Mouse (Mus musculus) neural tube, embryonic 15.5 days (tissue): Measurements from ENCODE around the gene Cyth1. TPM values are rescaled to one million over a fixed set of nuclear protein-coding genes. Genes with fewer than 3 reads are reported as not detected.

Experiments
- ATAC-seq: fragments of 200-750 bp; cut with Nextera tagmentation; 2 replicates; pipeline ENCODE4 v1.8.0; 2017; ENCODE audit warnings: mild to moderate bottlenecking, moderate TSS enrichment, moderate library complexity; ENCODE audit not compliant: low FRiP score
- H3K27ac ChIP-seq: fragments of 300-500 bp; sonication (generic); replicated peaks from 2 replicates; pipeline ENCODE4 v1.5.1; 2015; ENCODE audit warnings: mild to moderate bottlenecking, inconsistent platforms
- H3K27me3 ChIP-seq: fragments of 300-500 bp; sonication (generic); replicated peaks from 2 replicates; pipeline ENCODE4 v1.6.1; 2015; ENCODE audit warnings: inconsistent platforms
- H3K36me3 ChIP-seq: fragments of 300-500 bp; sonication (generic); 2 replicates; pipeline ENCODE4 v1.6.1; 2015; ENCODE audit warnings: inconsistent platforms
- H3K4me1 ChIP-seq: fragments of 300-500 bp; sonication (generic); 2 replicates; pipeline ENCODE4 v1.6.1; 2015; ENCODE audit warnings: inconsistent platforms
- H3K4me2 ChIP-seq: fragments of 300-500 bp; sonication (generic); 2 replicates; pipeline ENCODE4 v1.6.1; 2015; ENCODE audit warnings: inconsistent platforms, mild to moderate bottlenecking, moderate library complexity
- H3K4me3 ChIP-seq: fragments of 300-500 bp; sonication (generic); replicated peaks from 2 replicates; pipeline ENCODE4 v1.5.1; 2015; ENCODE audit warnings: mild to moderate bottlenecking, inconsistent platforms
- H3K9ac ChIP-seq: fragments of 300-500 bp; sonication (generic); replicated peaks from 2 replicates; pipeline ENCODE4 v1.6.1; 2015; ENCODE audit warnings: mild to moderate bottlenecking, inconsistent platforms
- H3K9me3 ChIP-seq: fragments of 300-500 bp; sonication (generic); replicated peaks from 2 replicates; pipeline ENCODE4 v1.6.1; 2016; ENCODE audit warnings: inconsistent platforms
- WGBS: fragments of 180-500 bp; shearing (Covaris S2); methylation state at CpG from one replicate; pipeline ENCODE4 v1.1.7; 2015; ENCODE audit warnings: mixed read lengths; 5-methylcytosine and 5-hydroxymethylcytosine counted together
- polyA plus RNA-seq: library from polyadenylated mRNA; unstranded; fragments of >200 nt; fragmentation: Nextera tagmentation; extraction: Ambion mirVana; gene quantifications from 2 replicates; pipeline ENCODE4 v1.2.1, GENCODE M21; 2015

Cyth1 gene
- polyA plus RNA-seq, 1 experiment from 2014 or later: 22.5 TPM

GRCm38 (mm10) chr11:118182353-118182752, 66.0 kb downstream of the Cyth1 start:
- Histone ChIP-seq H3K36me3 (peaks cover 74% of the 10 kb centered on the region), H3K4me1 (no peaks in the 10 kb centered on the region), H3K9me3 (no peaks in the 10 kb centered on the region), H3K9ac (no peak overlapping the region), H3K4me2 (no peak overlapping the region), H3K27me3 (no peaks in the 10 kb centered on the region), H3K27ac (no peak overlapping the region), H3K4me3 (no peak overlapping the region)
- 95% methylated on average over 4 of the region's 4 CpGs for WGBS
- no peak for ATAC-seq

- H3K4me3 ChIP-seq: no peak overlapping the region
- H3K9ac ChIP-seq: no peak overlapping the region
- ATAC-seq: no peak
- no peaks in the 10 kb centered on the region for H3K27me3 ChIP-seq
- H3K4me2 ChIP-seq: no peak overlapping the region
- H3K36me3 ChIP-seq: peaks cover 88% of the 10 kb centered on the region
- no peak overlapping the region for H3K27ac ChIP-seq
- no peaks in the 10 kb centered on the region for H3K4me1 ChIP-seq
- no peaks in the 10 kb centered on the region for H3K9me3 ChIP-seq
- WGBS: 89% methylated on average over 7 of the region's 7 CpGs
These were observed 68.2 kb downstream of the Cyth1 start for GRCm38 (mm10) chr11:118180199-118180598.

DNA sequence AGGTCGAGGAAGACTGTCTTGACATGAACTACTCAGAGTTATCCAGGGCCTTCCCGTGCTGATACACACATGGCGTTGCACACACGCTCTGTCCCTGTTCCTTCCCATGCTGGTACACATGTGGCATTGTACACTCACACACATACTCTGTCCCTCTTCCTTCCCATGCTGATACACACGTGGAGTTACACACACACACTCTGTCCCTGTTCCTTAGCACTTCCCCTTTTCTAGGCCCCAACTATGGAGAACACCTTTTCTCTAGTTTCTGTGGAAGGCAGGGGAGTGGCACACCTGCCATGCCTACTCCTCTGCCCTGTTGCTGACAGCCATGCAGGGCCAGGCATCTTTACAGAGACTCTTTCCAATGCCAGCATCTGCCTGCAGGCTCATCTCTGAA, 70.2 kb downstream of the Cyth1 start:
- Histone ChIP-seq H3K4me2 (no peak overlapping the region), H3K27ac (no peak overlapping the region), H3K4me1 (no peaks in the 10 kb centered on the region), H3K9me3 (no peaks in the 10 kb centered on the region), H3K9ac (no peak overlapping the region), H3K36me3 (peaks cover 83% of the 10 kb centered on the region), H3K4me3 (no peak overlapping the region), H3K27me3 (no peaks in the 10 kb centered on the region)
- no peak for ATAC-seq
- WGBS: 87% methylated on average over 5 of the region's 5 CpGs

GRCm38 (mm10) chr11:118174752-118175151, 73.6 kb downstream of the Cyth1 start:
- no peak overlapping the region for H3K9ac ChIP-seq
- H3K36me3 ChIP-seq: peaks cover 65% of the 10 kb centered on the region
- 88% methylated on average over 7 of the region's 7 CpGs for WGBS
- no peaks in the 10 kb centered on the region for H3K9me3 ChIP-seq
- no peaks in the 10 kb centered on the region for H3K27me3 ChIP-seq
- no peak overlapping the region for H3K4me3 ChIP-seq
- H3K27ac ChIP-seq: no peak overlapping the region
- H3K4me1 ChIP-seq: no peaks in the 10 kb centered on the region
- H3K4me2 ChIP-seq: no peak overlapping the region
- ATAC-seq: no peak

DNA sequence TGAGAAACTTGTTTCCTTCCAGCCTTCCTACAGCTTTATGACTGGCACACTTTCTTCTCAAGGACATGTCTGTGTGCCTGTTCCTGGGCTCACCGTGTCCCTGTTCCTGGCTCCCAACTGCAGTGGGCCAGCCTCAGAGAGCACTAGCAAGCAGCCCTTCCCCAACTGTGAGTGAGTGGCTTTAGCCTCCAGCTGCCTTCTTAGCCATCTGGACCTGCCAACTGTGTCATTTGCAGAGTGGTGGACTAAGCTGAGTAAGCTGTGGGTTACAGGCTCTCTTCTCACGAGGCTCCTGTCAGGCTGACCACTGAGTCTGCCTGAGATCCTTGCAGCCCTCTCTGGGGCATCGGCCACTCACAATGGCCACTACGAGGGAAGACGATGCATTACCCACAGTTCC, 75.6 kb downstream of the Cyth1 start:
- ATAC-seq: no peak

DNA sequence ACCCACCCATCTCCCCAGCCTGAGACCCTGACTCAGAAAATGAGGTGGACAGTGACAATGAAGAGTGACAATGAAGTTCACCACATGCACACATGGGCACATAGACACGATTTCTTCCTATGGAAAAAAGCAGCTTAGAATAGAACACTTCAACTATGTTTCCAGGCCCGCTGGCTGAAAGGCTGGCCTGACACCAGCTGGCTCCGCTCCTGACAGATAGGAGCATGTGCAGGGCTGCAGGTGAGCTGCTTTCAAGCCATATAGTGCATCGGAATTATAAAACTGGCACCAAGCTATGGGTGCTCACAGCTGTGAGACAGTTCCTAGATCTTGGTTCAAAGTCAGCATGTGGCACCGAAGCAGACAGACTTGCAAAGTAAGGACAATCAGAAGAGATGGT, 78.1 kb downstream of the Cyth1 start:
- Histone ChIP-seq H3K9me3 (no peaks in the 10 kb centered on the region), H3K4me2 (no peak overlapping the region), H3K27ac (no peak overlapping the region), H3K9ac (no peak overlapping the region), H3K36me3 (peaks cover 68% of the 10 kb centered on the region), H3K4me1 (no peaks in the 10 kb centered on the region), H3K27me3 (no peaks in the 10 kb centered on the region), H3K4me3 (no peak overlapping the region)
- WGBS: 87% methylated on average over 5 of the region's 5 CpGs
- ATAC-seq: no peak

More for the DNA sequence above, 75.6 kb downstream of the Cyth1 start:
- peaks cover 68% of the 10 kb centered on the region for H3K36me3 ChIP-seq
- no peak overlapping the region for H3K4me2 ChIP-seq
- WGBS: 86% methylated on average over 5 of the region's 5 CpGs
- no peak overlapping the region for H3K9ac ChIP-seq
- no peaks in the 10 kb centered on the region for H3K9me3 ChIP-seq
- H3K4me1 ChIP-seq: no peaks in the 10 kb centered on the region
- H3K27me3 ChIP-seq: no peaks in the 10 kb centered on the region
- no peak overlapping the region for H3K27ac ChIP-seq
- no peak overlapping the region for H3K4me3 ChIP-seq

GRCm38 (mm10) chr11:118168714-118169113, 79.7 kb downstream of the Cyth1 start:
- no peak overlapping the region for H3K9ac ChIP-seq
- ATAC-seq: no peak
- H3K9me3 ChIP-seq: no peaks in the 10 kb centered on the region
- no peaks in the 10 kb centered on the region for H3K4me1 ChIP-seq
- H3K4me3 ChIP-seq: no peak overlapping the region
- no peaks in the 10 kb centered on the region for H3K27me3 ChIP-seq
- H3K36me3 ChIP-seq: peaks cover 70% of the 10 kb centered on the region
- H3K27ac ChIP-seq: no peak overlapping the region
- WGBS: 66% methylated on average over 9 of the region's 9 CpGs
- H3K4me2 ChIP-seq: no peak overlapping the region

- no peak overlapping the region for H3K27ac ChIP-seq
These were observed 81.8 kb downstream of the Cyth1 start for GRCm38 (mm10) chr11:118166626-118167025.

GRCm38 (mm10) chr11:118165681-118166080, 82.7 kb downstream of the Cyth1 start:
- H3K9me3 ChIP-seq: no peaks in the 10 kb centered on the region
- no peak overlapping the region for H3K9ac ChIP-seq
- peaks cover 2% of the 10 kb centered on the region; the same call in 1 of the 2 replicates for H3K4me1 ChIP-seq
- WGBS: 59% methylated on average over 11 of the region's 11 CpGs
- H3K27me3 ChIP-seq: no peaks in the 10 kb centered on the region
- H3K36me3 ChIP-seq: peaks cover 67% of the 10 kb centered on the region
- no peak overlapping the region for H3K4me2 ChIP-seq
- ATAC-seq: no peak
- no peak overlapping the region for H3K4me3 ChIP-seq
- no peak overlapping the region for H3K27ac ChIP-seq

More at GRCm38 (mm10) chr11:118166626-118167025, 81.8 kb downstream of the Cyth1 start:
- WGBS: 86% methylated on average over 5 of the region's 5 CpGs
- Histone ChIP-seq H3K9me3 (no peaks in the 10 kb centered on the region), H3K4me3 (no peak overlapping the region), H3K4me1 (no peaks in the 10 kb centered on the region), H3K27me3 (no peaks in the 10 kb centered on the region), H3K36me3 (peaks cover 67% of the 10 kb centered on the region), H3K9ac (no peak overlapping the region), H3K4me2 (no peak overlapping the region)
- no peak for ATAC-seq

DNA sequence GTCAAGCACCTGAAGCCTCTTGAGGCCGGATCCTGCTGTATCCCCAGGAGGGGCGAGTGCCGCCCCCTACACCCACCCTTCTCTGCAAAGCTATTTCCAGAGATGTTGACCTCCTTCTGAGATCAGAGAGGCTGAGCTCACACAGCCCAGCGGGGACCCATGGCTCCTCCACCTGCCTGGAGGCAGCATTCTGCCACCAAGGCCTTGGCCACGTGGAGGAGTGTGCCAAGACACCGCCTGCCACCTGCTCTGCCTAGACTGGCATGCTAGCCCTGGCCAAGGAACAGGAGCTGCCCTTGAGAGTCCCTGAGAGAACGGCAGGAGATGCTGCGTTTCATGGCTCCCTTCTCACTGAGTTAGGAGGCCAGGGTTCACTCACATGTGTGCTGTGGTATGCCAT, 83.8 kb downstream of the Cyth1 start:
- H3K36me3 ChIP-seq: peaks cover 58% of the 10 kb centered on the region
- H3K4me1 ChIP-seq: peaks cover 2% of the 10 kb centered on the region; the same call in 1 of the 2 replicates
- H3K9me3 ChIP-seq: no peaks in the 10 kb centered on the region
- WGBS: 84% methylated on average over 8 of the region's 8 CpGs
- ATAC-seq: no peak
- no peak overlapping the region for H3K4me2 ChIP-seq
- H3K9ac ChIP-seq: no peak overlapping the region
- H3K4me3 ChIP-seq: no peak overlapping the region
- H3K27me3 ChIP-seq: no peaks in the 10 kb centered on the region
- no peak overlapping the region for H3K27ac ChIP-seq

- Histone ChIP-seq H3K4me3 (no peak overlapping the region), H3K27ac (no peak overlapping the region), H3K9ac (no peak overlapping the region), H3K27me3 (no peaks in the 10 kb centered on the region), H3K9me3 (no peaks in the 10 kb centered on the region), H3K4me1 (peaks cover 2% of the 10 kb centered on the region; the same call in 1 of the 2 replicates), H3K36me3 (peaks cover 37% of the 10 kb centered on the region), H3K4me2 (no peak overlapping the region)
- WGBS: 78% methylated on average over 10 of the region's 10 CpGs
- ATAC-seq: no peak
These were observed 86.1 kb downstream of the Cyth1 start for GRCm38 (mm10) chr11:118162245-118162644.

DNA sequence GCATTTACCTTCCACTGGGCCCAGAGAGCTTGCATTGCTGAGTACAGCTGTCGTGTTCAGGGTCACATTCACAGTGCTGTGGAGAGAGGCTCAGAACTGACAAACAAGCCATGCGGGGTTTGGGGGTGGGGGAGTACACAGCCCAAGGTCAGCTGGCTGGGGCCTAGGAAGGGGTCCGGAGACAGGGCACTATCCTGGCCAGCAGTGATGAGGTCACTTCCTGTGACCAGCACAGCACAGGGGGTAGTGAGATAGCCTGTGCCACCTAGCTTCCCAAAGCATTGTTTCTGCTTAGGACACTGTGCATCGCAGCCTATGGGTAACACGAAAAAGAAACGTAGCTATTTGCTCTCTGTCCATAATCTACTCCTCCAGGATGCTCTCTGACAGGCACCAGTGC, 87.2 kb downstream of the Cyth1 start:
- no peak overlapping the region for H3K4me3 ChIP-seq
- no peaks in the 10 kb centered on the region for H3K9me3 ChIP-seq
- peaks cover 27% of the 10 kb centered on the region for H3K36me3 ChIP-seq
- H3K27me3 ChIP-seq: no peaks in the 10 kb centered on the region
- ATAC-seq: no peak
- H3K4me1 ChIP-seq: peaks cover 2% of the 10 kb centered on the region; the same call in 1 of the 2 replicates
- no peak overlapping the region for H3K27ac ChIP-seq
- no peak overlapping the region for H3K9ac ChIP-seq
- 79% methylated on average over 6 of the region's 6 CpGs for WGBS
- no peak overlapping the region for H3K4me2 ChIP-seq

DNA sequence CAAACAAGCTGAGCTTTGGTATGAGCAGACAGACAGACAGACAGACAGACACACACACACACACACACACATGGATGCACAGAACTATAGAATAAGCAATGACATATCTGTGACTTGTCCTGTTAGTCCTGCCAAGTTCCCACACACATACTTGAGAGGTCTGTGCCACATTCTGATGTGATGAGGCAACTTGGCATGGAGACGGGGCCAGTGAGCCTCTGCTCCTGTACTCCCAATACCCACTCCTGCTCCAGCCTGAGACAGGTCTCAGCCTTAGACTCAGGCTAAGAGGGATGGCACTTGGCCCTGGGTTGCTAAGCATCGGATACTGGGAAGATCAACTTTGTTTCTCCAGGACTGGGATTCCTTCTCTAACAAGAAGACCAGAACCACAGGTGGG, 87.6 kb downstream of the Cyth1 start:
- no peak overlapping the region for H3K4me3 ChIP-seq
- WGBS: 83% methylated on average over 2 of the region's 2 CpGs
- no peak for ATAC-seq
- H3K36me3 ChIP-seq: peaks cover 23% of the 10 kb centered on the region
- no peak overlapping the region for H3K27ac ChIP-seq
- no peak overlapping the region for H3K4me2 ChIP-seq
- H3K4me1 ChIP-seq: peaks cover 2% of the 10 kb centered on the region; the same call in 1 of the 2 replicates
- H3K27me3 ChIP-seq: no peaks in the 10 kb centered on the region
- no peaks in the 10 kb centered on the region for H3K9me3 ChIP-seq
- H3K9ac ChIP-seq: no peak overlapping the region
